Mouse (Mus musculus): ENCODE data around the gene Endov. TPM values are rescaled to one million over a fixed set of nuclear protein-coding genes. Genes with fewer than 3 reads are reported as not detected.

The Endov gene
- polyA plus RNA-seq, 1 experiment from 2014 or later = 10.6 TPM

DNA sequence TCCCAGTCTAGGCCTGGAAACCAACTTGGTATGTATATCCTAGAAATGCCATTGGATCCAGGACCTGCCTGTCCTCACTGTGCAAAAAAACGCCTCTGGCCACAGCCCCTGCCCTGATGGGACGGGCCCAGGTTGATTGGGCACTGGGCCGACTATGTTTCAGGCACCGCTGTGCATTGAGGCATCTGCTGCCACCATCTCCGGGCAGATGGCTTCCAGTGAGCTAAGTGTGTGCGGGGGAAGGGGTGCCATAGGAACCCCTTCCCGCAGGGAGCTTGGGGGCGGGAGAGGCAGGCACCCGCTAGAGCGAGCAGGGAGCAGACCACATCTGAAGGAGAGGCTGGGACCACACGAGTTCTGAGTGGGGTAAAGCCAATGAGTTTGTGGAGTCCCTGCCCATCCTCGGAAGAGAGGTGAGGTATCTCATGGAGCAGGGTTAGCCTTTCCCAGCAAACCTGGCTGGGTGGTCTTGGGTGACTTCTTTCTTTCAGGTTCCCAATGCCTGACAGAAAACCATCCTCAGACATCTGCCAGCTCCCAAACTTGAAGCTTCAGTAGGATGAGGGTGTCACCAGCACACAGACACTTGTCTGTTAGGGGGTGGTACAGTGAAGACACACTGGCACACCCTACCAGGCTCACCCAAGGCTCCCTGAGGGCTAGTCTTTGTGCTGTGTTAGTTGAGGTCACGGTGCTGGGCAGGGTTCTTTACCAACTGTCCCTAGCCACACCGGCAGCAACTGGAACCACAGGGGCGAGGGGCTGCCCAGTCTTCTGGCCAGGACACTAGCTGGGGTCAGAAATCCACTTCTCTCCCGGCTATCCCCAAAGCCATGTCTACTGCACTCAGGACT lies 24.9 kb downstream of the Endov start:
- no peak for ATAC-seq
- no peak for TF ChIP-seq CTCF (IDR thresholded peaks at IDR 0.05; ENCODE audit: low read depth)
- H3K27me3 ChIP-seq (replicated peaks; ENCODE audit: control insufficient read depth, insufficient read depth, low read length) = peaks cover 26% of the 10 kb centered on the region; the same call in 1 of the 2 replicates
- no peaks in the 10 kb centered on the region for H3K36me3 ChIP-seq (ENCODE audit: control insufficient read depth, insufficient read depth)
- 0 out of 2 replicates have a peak, but pooled peaks cover 3% of the 10 kb centered on the region for H3K4me1 ChIP-seq (replicated peaks; ENCODE audit: control insufficient read depth, insufficient read depth, low read length)
- H3K4me3 ChIP-seq (ENCODE audit: low read depth, low read length) = no peak overlapping the region
- no peak overlapping the region for H3K9ac ChIP-seq (ENCODE audit: low read depth, low read length)
- 80% methylated on average over 16 of the region's 16 CpGs for WGBS
- no peaks in the 10 kb centered on the region for H3K9me3 ChIP-seq (ENCODE audit: control insufficient read depth)
- H3K27ac ChIP-seq (ENCODE audit: low read depth, low read length) = no peak overlapping the region
- H3K4me2 ChIP-seq (replicated peaks; ENCODE audit: low read depth) = no peak overlapping the region

DNA sequence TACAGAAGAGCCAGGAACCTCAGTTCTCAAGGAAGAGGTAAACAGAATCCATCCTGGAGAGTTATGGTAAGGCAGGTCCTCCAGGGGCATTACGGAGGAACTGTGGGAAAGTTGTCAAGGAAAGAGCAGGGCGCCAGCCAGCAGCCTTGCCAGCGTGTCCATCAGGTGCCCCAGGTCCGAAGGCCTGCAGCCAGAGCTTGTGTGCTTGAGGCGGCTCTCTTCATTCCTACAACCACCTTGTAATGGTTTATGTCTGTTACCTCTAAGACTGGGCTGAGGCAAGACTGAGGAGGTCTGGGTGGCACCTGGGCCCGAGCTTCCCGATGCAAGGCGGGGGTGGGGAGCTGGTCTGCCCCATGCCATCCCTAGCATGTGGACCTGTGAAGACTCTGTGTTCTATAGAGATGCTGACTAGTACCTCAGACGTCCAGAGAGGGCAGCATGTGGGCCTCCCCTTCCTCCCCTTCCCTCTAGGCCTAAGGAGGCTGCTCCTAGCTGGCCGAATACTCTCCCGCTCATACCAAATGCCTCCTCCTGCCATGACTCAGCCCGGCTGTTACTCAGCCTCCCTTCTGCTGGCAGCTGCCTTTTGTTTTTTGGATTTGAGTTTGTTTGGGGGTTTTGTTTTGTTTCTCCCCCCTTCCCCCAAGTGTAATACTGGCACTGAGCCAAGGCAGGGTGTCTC lies 25.7 kb downstream of the Endov start:
- H3K27me3 ChIP-seq (replicated peaks; ENCODE audit: control insufficient read depth, insufficient read depth, low read length) = peaks cover 26% of the 10 kb centered on the region; the same call in 1 of the 2 replicates
- H3K4me2 ChIP-seq (replicated peaks; ENCODE audit: low read depth) = no peak overlapping the region
- H3K36me3 ChIP-seq (ENCODE audit: control insufficient read depth, insufficient read depth) = no peaks in the 10 kb centered on the region
- H3K27ac ChIP-seq (ENCODE audit: low read depth, low read length) = no peak overlapping the region
- no peak overlapping the region for H3K4me3 ChIP-seq (ENCODE audit: low read depth, low read length)
- 68% methylated on average over 12 of the region's 12 CpGs for WGBS
- ATAC-seq = no peak
- TF ChIP-seq CTCF (IDR thresholded peaks at IDR 0.05; ENCODE audit: low read depth) = peak; percentile 53
- no peaks in the 10 kb centered on the region for H3K9me3 ChIP-seq (ENCODE audit: control insufficient read depth)
- 0 out of 2 replicates have a peak, but pooled peaks cover 3% of the 10 kb centered on the region for H3K4me1 ChIP-seq (replicated peaks; ENCODE audit: control insufficient read depth, insufficient read depth, low read length)
- H3K9ac ChIP-seq (ENCODE audit: low read depth, low read length) = no peak overlapping the region

DNA sequence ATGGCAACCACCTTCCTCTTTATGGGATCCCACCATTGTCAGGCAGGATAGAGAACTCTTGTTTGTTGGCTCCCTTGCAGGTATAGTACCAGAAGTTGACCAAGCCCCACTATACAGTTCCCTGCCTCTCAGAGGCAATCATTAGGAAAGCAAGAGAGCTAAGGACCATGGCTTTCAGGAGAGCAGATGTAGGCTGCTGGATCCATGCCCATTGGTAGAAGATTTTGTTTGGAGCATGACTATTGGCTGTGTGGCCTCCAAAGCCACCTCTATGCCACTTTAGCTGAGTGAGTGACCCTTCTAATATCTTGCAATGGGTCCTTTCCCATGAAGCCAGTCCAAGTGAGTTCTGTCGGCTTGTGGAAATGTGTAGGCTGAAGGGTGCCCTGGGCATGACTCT lies 28.2 kb downstream of the Endov start:
- WGBS = 100% methylated on average over 1 of the region's 1 CpGs
- no peak overlapping the region for H3K27ac ChIP-seq (ENCODE audit: low read depth, low read length)
- H3K4me2 ChIP-seq (replicated peaks; ENCODE audit: low read depth) = no peak overlapping the region
- peaks cover 17% of the 10 kb centered on the region; the same call in 1 of the 2 replicates for H3K27me3 ChIP-seq (replicated peaks; ENCODE audit: control insufficient read depth, insufficient read depth, low read length)
- no peak for TF ChIP-seq CTCF (IDR thresholded peaks at IDR 0.05; ENCODE audit: low read depth)
- ATAC-seq = no peak
- H3K9ac ChIP-seq (ENCODE audit: low read depth, low read length) = no peak overlapping the region
- H3K4me3 ChIP-seq (ENCODE audit: low read depth, low read length) = no peak overlapping the region
- H3K4me1 ChIP-seq (replicated peaks; ENCODE audit: control insufficient read depth, insufficient read depth, low read length) = 0 out of 2 replicates have a peak, but pooled peaks cover 3% of the 10 kb centered on the region
- H3K36me3 ChIP-seq (ENCODE audit: control insufficient read depth, insufficient read depth) = no peaks in the 10 kb centered on the region
- no peaks in the 10 kb centered on the region for H3K9me3 ChIP-seq (ENCODE audit: control insufficient read depth)

DNA sequence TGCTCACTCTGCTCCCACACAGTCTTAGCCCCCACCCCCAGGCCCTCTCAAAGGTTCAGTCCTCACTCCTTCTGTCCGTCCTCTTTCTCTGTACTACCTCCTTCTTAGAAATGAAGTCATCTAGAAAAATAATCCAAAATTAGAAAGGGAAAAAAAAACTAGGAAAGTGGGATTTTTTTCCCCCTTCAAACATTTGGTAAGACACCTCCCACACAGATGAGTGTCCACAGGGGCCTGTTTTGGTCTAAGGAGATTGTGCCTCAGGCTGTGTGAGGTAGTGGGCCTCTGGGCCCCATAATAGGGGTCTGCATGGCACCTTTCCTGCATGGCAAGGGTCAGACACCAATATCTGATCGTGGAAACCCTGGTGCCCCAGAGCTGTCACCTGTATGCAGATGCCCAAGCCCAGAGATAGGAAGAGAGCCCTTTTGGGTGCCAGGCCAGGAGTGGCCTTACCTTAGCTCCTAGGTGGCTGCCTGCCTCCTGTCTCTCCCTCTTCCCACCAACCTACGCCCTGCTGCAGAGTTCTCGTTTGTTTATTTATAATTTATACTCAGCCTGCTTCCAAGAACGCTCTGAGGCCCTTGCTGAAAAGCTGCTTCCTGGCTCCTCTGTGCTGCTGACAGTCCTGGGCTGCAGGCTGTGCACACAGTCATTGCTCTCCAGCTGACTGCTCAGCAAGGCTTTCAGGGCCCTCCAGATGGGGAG lies 29.0 kb downstream of the Endov start:
- H3K27me3 ChIP-seq (replicated peaks; ENCODE audit: control insufficient read depth, insufficient read depth, low read length) = peaks cover 9% of the 10 kb centered on the region; the same call in 1 of the 2 replicates
- H3K9ac ChIP-seq (ENCODE audit: low read depth, low read length) = no peak overlapping the region
- peak overlapping the region; percentile 31 for H3K27ac ChIP-seq (ENCODE audit: low read depth, low read length)
- ATAC-seq = peak; percentile 23; the same call in 1 of the 2 replicates
- no peaks in the 10 kb centered on the region for H3K36me3 ChIP-seq (ENCODE audit: control insufficient read depth, insufficient read depth)
- no peak for TF ChIP-seq CTCF (IDR thresholded peaks at IDR 0.05; ENCODE audit: low read depth)
- no peak overlapping the region for H3K4me3 ChIP-seq (ENCODE audit: low read depth, low read length)
- no peak overlapping the region for H3K4me2 ChIP-seq (replicated peaks; ENCODE audit: low read depth)
- 38% methylated on average over 5 of the region's 5 CpGs for WGBS
- H3K4me1 ChIP-seq (replicated peaks; ENCODE audit: control insufficient read depth, insufficient read depth, low read length) = 0 out of 2 replicates have a peak, but pooled peaks cover 8% of the 10 kb centered on the region
- no peaks in the 10 kb centered on the region for H3K9me3 ChIP-seq (ENCODE audit: control insufficient read depth)

DNA sequence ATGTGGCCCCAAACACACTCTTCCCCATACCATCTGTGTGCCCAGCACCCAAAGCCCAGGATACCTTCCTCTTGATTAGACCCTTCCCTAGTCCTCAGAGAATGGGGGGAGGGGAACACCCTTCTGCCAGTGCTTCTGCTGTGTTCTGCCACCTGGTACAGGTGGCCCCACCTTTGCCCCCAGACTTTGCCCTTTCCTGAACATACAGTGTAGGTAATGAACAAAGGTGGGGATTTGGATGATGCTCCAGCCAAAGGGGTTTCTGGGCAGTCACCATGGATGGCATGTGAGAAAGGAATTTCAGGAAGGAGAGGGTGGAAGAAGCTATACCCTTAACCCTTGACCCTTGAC lies 29.5 kb downstream of the Endov start:
- H3K4me3 ChIP-seq (ENCODE audit: low read depth, low read length) = no peak overlapping the region
- 0 out of 2 replicates have a peak, but pooled peaks cover 8% of the 10 kb centered on the region for H3K4me1 ChIP-seq (replicated peaks; ENCODE audit: control insufficient read depth, insufficient read depth, low read length)
- H3K36me3 ChIP-seq (ENCODE audit: control insufficient read depth, insufficient read depth) = no peaks in the 10 kb centered on the region

More for the DNA sequence above, 29.5 kb downstream of the Endov start:
- no peak for TF ChIP-seq CTCF (IDR thresholded peaks at IDR 0.05; ENCODE audit: low read depth)
- H3K27me3 ChIP-seq (replicated peaks; ENCODE audit: control insufficient read depth, insufficient read depth, low read length) = peaks cover 4% of the 10 kb centered on the region; the same call in 1 of the 2 replicates
- peak overlapping the region; percentile 31; the same call in 1 of the 2 replicates for H3K27ac ChIP-seq (ENCODE audit: low read depth, low read length)
- no peak overlapping the region for H3K4me2 ChIP-seq (replicated peaks; ENCODE audit: low read depth)
- no peaks in the 10 kb centered on the region for H3K9me3 ChIP-seq (ENCODE audit: control insufficient read depth)
- H3K9ac ChIP-seq (ENCODE audit: low read depth, low read length) = no peak overlapping the region
- peak; percentile 76 for ATAC-seq
